Mouse (Mus musculus) heart, postnatal 25 days (tissue): ENCODE measurements around the gene Xpnpep2. TPM values are rescaled to one million over a fixed set of nuclear protein-coding genes. Genes with fewer than 3 reads are reported as not detected.

Experiments used
- DNase-seq: peaks from one replicate; pipeline ENCODE4 v3.0.0; 2022; ENCODE audit warnings: low spot score
- intact Hi-C: fragments of 180-260 bp; cut with DNase I; formaldehyde crosslinking; loops from one replicate; pipeline ENCODE4 v1.15.1; 2025
- total RNA-seq, 2 experiments: library from RNA; stranded (reverse); gene quantifications; 2 replicates each; pipeline ENCODE4 v1.2.3; 2021

Gene Xpnpep2
- total RNA-seq = 1 to 10 TPM; 2.7 to 3.6 TPM

DNA sequence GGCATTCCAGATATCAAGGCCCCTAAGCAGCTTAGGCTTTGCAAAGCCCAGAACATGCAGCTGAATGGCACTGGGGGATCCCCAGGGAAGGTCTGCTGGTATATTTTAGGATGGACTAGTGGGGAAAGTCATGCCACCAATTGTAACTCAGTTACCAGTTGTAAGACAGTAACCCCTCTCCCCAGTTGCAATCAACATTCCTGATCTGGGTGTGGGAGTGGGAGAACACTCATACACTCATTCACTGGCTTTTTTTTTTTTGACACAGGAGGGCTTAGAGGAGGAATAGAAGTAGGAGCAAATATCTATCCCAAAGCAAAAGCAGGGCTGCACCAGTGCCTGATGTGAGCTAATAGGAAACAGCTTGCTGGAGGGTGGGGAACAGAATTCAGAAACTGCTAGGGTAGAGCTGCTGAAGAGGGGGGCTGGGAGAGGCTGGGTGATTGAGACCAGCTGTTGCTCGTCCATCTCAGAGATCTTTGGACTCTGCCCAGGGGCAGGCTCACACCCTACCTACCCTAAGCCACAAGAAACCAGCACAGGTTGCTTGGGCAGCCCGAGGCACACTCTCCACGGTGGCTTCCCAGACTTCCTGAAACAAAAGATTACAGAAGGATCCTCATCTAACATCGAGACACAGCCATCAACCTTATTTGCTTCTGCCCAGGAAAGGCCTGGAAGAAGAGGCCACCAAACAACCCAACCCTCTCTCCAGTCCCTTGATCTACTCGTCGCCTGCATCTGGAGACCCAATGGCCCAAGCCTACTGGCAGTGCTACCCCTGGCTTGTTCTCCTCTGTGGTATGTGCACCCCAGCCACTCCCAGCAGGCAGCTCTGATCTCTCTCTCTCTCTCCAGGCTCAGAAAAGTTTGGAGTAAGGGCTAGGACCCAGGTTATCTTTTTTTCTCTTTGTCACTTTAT, at the start of gene Xpnpep2:
Gene Xpnpep2, plus strand, starts transcription at position 332 of the 922 bp plus-strand sequence.
- no peak for DNase-seq
- intact Hi-C loops = no loop called here

DNA sequence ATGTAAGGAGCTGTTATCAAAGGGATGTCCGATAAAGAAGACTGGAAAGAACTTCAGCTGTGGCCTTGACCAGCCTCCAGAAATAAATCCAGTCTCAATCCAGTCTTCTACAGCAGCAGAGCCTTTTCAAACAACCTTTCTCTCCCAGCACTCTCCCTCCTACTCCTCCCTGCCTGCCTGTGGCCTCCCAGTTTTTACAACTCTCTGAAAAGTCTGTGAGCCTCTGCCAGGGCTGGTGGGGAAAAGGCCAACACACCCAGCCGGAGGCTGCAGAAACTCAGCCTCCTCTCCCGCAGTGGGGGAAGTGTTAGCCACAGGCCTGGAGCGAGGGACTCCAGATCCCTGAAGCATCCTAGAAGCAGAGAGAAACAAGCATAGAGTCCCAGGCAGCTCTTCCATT, 46.0 kb upstream of the Xpnpep2 start:
- intact Hi-C loops = no loop called here
- no peak for DNase-seq

DNA sequence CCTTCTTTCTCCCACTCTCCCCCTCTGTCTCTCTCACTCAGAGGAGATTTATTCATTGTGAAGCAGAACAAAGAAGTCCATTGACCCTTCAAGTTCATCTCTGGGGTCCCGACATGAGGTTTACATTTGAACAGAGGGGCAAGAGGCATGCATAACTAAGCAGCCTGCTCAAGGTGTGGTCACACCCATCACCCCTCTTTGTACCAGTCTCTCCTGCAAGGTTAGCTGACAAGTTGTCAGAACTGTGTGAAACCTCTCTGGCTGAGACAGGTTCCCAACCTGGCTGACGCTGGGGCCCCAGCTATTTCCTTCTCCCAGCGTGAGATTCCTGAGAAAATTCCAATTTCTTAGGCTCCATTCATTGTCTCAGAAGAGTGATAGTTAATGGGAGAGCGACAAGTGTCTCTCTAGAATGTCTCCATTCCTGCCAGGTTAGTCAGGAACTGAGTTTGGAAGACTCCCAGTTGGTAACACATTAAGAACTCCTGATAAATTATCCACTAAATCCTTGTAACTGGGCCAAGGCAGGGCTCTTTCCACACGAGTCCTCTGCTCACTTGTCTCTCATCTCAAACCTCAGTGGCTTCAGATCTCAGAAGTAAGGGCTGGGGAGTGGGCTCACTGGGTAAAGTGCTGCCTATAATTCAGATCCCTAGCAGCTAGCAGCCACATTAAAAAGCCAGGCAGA, 44.2 kb upstream of the Xpnpep2 start:
- no peak for DNase-seq
- intact Hi-C loops = no loop called here

DNA sequence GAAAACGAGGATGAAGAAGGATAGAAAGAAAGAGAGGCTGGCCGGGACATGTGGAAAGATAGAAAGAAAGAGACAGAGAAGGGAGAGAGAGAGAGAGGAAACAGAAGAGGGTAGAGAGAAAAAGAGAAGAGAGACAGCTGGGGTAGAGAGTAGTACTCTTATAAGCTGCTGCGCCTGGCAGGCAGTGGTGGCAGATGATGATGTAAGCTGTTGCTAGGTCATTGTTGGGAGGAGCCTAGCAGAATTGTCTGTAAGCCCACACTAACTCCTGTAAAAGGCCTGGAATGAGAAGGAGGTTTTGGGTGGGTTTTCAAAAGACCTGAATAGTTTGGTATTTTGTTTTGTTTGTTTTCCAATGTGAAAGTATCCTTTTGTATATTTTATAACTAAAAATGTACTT, 41.6 kb upstream of the Xpnpep2 start:
- DNase-seq = no peak
- intact Hi-C loops = no loop called here

DNA sequence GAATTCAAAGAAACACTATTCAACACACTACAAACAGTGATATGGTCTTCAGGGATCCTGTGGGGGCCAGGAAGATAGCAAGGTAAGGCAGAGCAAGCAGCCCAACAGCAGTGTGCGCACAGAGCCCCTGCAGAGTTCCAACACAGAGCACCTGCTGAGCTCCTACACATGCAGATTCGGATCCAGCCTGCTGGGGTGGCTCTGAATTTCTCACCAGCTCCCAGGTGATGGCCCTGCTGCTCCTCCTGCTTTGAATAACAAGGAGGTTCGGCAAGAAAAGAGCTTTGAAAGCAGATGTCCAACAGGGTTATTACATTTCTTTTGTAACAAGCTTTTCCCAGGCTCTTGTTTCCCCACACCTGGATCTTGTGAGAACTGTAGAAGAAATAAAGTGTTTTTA, 36.6 kb upstream of the Xpnpep2 start:
- intact Hi-C loops = no loop called here
- no peak for DNase-seq

DNA sequence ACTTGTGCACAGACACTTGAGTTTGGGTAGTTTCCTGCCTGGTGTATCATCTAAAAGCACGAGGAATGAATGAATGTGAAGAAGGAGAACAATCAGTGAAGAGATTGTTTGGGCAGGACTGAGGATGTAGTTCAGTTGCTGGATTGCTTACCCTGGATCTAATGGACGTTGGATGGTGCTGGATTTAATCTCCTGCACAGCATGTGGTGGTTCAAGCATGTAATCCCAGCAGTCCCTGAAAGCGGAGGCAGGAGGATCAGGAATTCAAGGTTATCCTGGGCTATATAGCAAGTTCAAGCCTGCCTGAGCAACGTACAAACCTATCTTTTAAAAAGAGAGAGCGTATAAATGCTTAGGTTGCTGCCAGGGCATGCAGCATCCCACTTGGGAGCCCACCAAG, 36.1 kb upstream of the Xpnpep2 start:
- no peak for DNase-seq
- intact Hi-C loops = no loop called here

DNA sequence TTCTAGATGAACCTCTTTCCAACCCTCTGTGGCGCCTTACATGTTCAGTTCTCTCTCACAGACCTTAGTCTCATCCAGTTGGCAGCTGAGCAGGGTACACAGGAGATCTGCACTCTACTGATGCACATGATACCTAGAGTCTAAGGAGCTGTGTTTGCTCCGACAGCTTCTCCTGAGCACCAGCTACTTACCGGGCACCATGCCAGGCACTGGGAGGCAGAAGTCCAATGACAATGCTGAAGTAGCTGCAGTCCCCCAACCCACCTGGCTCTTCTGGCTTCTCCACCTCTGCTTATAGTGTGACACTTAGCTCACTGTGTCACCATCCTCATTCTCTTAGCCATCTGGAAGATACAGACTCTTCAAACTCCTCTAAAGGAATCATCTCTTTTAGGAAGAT, 33.8 kb upstream of the Xpnpep2 start:
- intact Hi-C loops = no loop called here
- DNase-seq = no peak

DNA sequence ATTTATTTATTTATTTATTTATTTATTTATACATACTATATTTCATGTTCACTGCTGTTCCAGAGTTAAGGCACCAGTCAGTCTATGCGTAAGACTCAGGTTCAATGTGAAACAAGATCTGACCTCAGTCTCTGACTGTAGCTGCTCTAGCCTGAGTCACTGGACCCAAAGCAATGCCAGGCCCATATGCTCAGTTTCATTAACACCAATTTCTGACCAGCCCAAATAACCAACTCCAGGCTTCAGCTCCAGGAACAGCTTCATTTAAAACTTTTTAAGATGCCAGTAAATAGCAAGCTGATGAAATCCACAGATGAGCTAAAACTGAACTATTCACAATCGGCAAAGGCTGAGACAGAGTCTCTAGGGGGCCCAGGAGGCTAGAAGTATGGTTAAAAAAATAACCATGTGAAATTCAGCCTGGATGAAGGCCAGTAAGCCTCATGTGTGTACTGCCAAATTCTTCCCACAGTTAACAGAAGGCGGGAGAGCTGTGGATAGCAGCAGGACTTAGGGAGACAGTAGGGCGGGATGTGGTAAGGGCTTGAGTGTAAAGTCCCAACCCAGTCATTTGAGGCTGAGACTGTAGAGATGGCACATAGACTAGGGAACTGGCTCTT, 31.6 kb upstream of the Xpnpep2 start:
- intact Hi-C loops = no loop called here
- no peak for DNase-seq

DNA sequence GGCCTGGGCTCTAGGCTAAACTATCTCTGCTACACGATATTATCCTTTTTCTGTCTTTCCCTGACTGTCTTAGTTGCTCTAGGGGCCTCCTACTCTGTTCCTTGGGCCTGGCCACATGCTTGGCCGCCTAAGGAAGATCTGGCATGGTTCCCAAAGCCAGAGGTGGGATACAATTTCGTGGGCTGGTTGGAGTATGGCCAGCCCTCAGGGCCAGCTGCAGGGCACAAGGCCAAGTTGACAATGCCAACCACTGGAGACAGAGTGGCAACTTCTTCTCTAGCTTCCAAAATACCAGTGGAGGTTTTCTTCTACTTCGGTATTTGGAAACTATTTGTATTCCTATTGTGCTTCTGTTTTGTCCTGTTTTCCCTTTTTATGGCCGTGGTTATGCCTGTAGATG, 26.2 kb upstream of the Xpnpep2 start:
- DNase-seq = no peak

DNA sequence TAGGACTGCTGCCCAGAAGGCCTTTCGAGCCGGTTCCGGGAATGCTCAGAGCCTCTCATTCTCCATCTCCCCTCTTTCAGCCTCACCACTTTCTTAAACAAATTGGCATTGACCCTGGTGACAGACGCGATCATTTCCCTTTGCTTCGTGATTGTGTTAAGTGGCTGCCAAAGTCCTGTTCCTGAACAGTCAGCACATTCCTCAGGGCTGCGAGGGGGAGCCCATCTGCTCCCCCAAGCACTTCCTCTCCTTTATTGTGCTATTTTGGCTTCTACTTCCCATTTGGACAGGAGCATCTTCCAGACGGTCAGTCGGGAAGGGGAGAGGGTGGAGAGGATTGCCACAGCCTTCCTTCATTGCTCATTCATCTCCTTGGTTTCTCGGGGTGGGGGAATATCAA, 16.4 kb upstream of the Xpnpep2 start:
- no peak for DNase-seq
- intact Hi-C loops = loop anchor here (5.0 kb wide), 1 partner anchor 40 kb away; no protein-coding TSS in a partner anchor

More for the DNA sequence above, 26.2 kb upstream of the Xpnpep2 start:
- intact Hi-C loops = no loop called here

DNA sequence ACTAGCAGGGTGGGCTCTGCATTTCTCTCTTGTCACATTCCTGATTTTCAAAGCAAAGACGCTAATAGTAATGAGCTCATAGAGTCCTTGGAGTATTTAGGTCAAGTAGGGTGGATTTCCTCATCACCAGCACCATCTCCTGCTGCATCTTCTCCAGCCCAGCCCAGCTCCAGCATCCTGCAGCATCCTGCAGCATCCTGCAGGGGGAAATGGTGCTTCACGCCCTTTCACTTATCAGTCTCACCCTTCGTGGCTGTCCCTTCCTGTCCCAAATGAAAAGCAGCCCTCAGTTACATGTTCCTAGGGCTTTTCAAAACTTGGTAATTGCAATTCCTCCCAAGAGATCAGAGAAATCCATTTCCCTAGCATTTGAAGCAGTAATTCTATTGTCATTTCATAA, 15.0 kb upstream of the Xpnpep2 start:
- intact Hi-C loops = loop anchor here (5.0 kb wide), 1 partner anchor 41 kb away; no protein-coding TSS in a partner anchor

DNA sequence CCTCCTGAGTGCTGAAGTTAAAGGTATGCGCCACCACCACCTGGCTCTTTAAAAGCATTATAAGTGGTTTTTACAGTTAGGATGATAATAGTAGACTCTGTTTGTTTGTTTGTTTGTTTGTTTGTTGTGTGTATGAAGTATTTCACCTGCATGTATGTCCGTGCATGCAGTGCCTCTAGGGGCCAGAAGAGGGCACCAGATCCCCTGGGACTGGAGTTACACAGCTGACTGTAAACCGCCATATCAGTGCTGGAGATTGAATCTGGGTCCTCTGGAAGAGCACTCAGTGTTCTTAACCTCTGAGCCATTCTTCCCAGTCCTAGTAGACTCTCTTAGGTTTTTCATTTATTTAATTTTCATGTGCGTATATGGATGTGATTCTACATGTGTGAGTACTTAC, 13.9 kb upstream of the Xpnpep2 start:
- no peak for DNase-seq
- intact Hi-C loops = loop anchor here (5.0 kb wide), 1 partner anchor 42 kb away; no protein-coding TSS in a partner anchor

More for the DNA sequence above, 15.0 kb upstream of the Xpnpep2 start:
- DNase-seq = no peak

DNA sequence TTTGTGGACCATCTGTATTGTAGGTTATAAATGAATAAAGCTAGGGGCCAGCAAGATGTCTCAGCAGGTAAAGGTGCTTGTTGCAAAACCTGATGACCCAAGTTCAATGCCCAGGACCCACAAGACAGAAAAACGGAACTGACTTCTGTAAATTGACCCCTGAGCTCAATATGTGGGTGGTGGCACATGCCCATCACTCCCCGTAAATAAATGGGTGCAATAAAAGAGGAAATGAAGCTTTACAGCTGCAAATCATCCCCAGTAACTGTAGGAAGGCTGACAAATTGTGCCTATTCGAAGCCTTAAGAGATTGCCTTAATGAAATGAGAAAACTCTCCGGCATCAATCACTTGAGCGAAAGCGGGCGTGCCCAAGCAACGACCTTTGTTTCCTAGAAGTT, 11.9 kb upstream of the Xpnpep2 start:
- intact Hi-C loops = no loop called here
- DNase-seq = no peak

DNA sequence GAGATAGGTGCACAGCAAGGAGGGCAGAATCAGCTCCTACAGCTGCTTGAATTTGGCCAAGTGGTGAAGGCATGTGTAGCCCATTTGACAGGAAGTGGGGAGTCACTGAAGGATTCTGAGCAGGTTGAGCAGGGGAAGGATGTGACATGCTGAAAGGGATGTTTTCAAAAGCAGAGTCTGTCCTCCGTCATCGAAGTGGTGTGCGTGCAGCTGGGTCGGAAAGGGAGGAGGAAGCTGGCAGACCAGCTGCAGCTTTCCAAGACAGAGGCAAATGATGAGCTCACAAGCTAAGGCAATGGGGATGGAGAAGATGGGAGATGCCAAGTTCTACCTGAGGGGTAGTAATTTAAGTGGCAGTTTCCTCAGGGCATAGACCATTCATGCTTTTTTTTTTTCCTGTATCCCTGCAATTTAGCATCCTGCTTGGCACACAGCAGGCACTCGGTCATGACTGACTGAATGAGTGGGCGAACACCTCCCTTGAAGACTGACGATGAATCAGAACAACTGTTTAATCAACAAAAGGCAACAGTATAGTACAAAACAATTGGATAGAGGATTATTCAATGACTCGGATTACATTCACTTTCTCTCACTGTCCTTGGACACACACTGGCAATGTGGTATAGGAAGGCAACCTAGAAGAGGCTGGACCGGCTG, 9.9 kb upstream of the Xpnpep2 start:
- intact Hi-C loops = loop anchor here (1.0 kb wide), 1 partner anchor 78 kb away; no protein-coding TSS in a partner anchor
- DNase-seq = no peak

DNA sequence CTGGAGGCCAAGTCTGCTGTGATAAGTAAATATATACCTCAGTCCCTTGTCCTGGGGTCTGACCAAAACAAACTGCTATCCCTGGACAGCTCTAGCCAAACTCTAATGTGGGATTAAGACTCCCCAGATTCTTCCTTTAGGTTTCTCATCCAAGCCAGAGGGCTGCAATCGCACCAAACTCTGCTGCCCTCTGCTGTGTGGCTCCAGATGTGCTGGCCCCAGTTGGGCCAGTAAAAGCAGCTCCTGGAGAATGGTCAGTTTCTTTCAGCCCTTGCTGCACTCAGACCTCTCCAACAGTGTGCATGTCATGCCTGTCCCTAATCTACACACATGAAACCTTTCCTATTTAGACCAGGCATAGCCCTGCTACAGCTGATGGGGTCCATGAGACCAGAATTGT, 8.7 kb upstream of the Xpnpep2 start:
- intact Hi-C loops = loop anchor here (1.0 to 2.0 kb wide), 2 partner anchors 80 to 107 kb away; no protein-coding TSS in a partner anchor
- no peak for DNase-seq

DNA sequence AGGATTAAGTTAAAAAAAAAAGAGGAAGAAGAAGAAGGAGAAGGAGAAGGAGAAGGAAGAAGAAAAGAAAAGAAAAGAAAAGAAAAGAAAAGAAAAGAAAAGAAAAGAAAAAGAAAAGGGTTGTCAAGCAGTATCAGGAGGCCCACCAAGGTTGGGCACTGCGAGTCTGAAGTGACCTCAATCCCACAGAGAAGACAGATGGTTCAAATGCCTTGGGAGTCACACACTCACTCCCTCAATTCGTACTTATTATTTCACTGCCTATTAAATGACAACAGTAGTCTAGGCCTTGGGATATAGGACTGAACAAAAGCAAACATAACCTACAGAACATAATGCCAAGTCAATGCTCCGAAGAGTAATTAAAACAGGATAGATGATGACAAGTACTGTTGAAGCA, 5.3 kb upstream of the Xpnpep2 start:
- intact Hi-C loops = no loop called here
- DNase-seq = no peak

DNA sequence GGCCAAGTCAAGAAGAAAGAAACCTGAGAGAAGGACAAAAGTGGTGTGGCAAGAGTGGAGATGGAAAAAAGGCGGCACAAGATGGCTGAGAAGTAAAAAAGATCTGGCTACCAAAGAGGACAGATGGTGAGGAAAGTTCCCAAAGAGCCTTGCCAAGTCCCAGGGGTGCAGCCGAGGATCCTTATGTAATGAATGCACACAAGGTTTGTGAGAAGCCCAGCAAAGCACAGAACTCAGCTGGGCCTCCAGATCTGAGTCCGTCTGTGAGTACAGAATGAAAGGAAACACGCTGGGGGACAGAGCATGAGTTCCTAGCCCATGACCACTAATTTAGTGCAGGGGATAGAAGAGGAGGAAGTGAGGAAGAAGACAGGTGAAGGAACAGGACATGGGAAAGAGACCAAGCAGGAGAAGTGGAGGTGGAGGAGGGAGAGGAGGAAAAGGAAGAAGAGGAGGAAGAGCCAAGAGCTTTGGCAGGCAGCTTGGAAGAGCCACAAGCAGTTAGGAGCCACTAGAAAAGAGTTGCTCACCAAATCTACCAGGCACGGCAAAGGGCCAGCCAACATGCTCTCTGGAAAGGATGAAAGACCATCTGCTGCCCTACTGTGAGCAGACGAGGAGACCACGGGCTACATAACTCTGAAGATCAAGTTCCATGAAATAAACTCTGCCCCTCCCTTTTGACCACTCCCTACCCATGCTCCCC, 3.6 kb upstream of the Xpnpep2 start:
- no peak for DNase-seq
- intact Hi-C loops = no loop called here

DNA sequence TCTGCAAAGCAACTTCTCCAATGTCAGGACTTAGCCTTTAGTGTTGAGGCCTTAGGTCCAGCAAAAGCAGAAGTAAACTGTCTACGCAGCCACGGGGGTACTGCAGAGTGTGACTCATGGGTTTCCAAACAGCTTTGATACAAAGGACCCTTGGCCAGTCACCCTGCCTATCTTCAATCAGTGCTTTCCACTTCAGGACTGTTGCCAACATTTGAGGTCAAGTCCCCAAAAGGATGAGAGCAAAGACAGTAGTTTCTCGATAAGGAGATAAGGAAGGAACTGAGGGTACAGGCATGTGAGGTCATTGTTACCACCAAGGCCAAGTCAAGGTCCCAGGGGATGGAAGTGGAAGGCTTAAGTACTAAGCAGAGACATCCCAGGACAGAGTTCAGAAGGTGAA, 2.3 kb upstream of the Xpnpep2 start:
- DNase-seq = peak; percentile 29
- intact Hi-C loops = no loop called here

DNA sequence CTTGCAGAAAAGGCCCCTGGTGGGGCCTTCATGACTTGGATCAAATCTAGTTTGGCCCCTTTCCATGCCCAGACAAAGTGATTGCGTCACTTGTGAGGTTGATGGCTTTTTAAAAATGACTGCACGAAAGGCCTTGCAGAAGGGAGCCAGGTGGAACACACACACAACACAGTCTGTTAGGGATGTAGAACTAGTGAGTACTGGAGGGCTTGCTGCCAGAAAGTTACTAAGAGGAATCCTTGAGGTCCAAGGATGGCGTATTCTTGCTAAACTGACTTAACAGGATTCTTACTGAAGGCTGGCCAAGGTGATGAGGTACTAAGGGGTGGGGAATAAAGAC, 761 bp downstream of the Xpnpep2 start:
- intact Hi-C loops = no loop called here
- DNase-seq = no peak

DNA sequence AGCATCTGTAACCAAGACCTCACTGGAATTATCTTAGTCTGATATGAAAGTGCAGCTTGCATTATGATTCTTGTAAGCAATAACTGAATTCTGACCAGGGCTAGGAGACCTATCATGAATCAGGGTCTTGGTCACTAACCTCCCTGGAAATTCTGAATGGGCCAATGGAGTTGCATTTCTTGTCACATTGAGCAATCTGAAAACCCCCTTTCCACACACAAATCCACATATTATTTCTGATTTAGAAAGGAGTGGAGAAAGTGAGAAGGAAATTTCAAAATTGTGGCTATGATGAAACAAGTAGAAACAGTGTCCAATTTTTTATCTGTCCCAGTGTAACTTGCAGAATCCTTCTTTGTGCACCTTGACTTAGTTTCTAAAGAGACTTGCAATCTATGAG, 10.8 kb downstream of the Xpnpep2 start:
- intact Hi-C loops = no loop called here
- DNase-seq = no peak
